Mouse (Mus musculus) MEL (cell line): ENCODE data around the gene Wap. TPM values are rescaled to one million over a fixed set of nuclear protein-coding genes. Genes with fewer than 3 reads are reported as not detected.

Source experiments
- DNase-seq: peaks from one replicate; pipeline ENCODE4 v3.0.0; 2011; ENCODE audit warnings: low read depth, low spot score
- H3K27ac ChIP-seq: 2 replicates; pipeline ENCODE4 v1.5.1; 2012; ENCODE audit warnings: low read depth, mild to moderate bottlenecking, control low read depth, low read length, moderate library complexity; ENCODE audit not compliant: control insufficient read depth
- H3K27me3 ChIP-seq, 2 experiments: fragments of 150-350 bp in 1 of 2; sonication (generic) in 1 of 2; 2 replicates each; pipeline ENCODE4 v1.6.1; 2012; ENCODE audit warnings: low read length in 2 of 2, mild to moderate bottlenecking in 2 of 2, improper control_type of control experiment in 1 of 2, moderate library complexity in 1 of 2; ENCODE audit not compliant: insufficient read depth in 2 of 2, control insufficient read depth in 1 of 2
- H3K36me3 ChIP-seq, 2 experiments: 2 replicates each; pipeline ENCODE4 v1.6.1; 2012 to 2014; ENCODE audit warnings: low read length in 2 of 2, improper control_type of control experiment in 1 of 2, inconsistent platforms in 1 of 2, mild to moderate bottlenecking in 1 of 2; ENCODE audit not compliant: insufficient read depth in 2 of 2, control insufficient read depth in 1 of 2
- H3K4me1 ChIP-seq, 2 experiments: fragments of 150-350 bp in 1 of 2; sonication (generic) in 1 of 2; 2 replicates each; pipeline ENCODE4 v1.6.1; 2012; ENCODE audit warnings: low read length in 2 of 2, improper control_type of control experiment in 1 of 2, mild to moderate bottlenecking in 1 of 2; ENCODE audit not compliant: insufficient read depth in 2 of 2, control insufficient read depth in 1 of 2
- H3K4me3 ChIP-seq, 2 experiments: fragments of 150-350 bp in 1 of 2; sonication (generic) in 1 of 2; 2 replicates each; pipeline ENCODE4 v1.5.1; 2012; ENCODE audit warnings: low read depth in 2 of 2, low read length in 2 of 2, mild to moderate bottlenecking in 2 of 2, moderate library complexity in 2 of 2, control low read depth in 1 of 2, improper control_type of control experiment in 1 of 2; ENCODE audit not compliant: control insufficient read depth in 1 of 2, insufficient read depth in 1 of 2
- H3K79me2 ChIP-seq: 2 replicates; pipeline ENCODE4 v1.6.1; 2012; ENCODE audit warnings: mild to moderate bottlenecking, low read length, moderate library complexity; ENCODE audit not compliant: control insufficient read depth, poor library complexity, insufficient read depth
- H3K9ac ChIP-seq: 2 replicates; pipeline ENCODE4 v1.6.1; 2012; ENCODE audit warnings: low read depth, mild to moderate bottlenecking, control low read depth, low read length, moderate library complexity; ENCODE audit not compliant: control insufficient read depth, poor library complexity, severe bottlenecking
- H3K9me3 ChIP-seq: fragments of 150-350 bp; sonication (generic); replicated peaks from 2 replicates; pipeline ENCODE4 v1.6.1; 2012; ENCODE audit warnings: mild to moderate bottlenecking, low read length, improper control_type of control experiment, moderate library complexity; ENCODE audit not compliant: insufficient read depth
- CTCF ChIP-seq, 3 experiments: IDR thresholded peaks in 2 of 3; conservative IDR thresholded peaks in 1 of 3; 2 replicates each; pipeline ENCODE4 v1.5.1; 2011 to 2012; ENCODE audit warnings: low read length in 3 of 3, low read depth in 2 of 3, mild to moderate bottlenecking in 2 of 3, improper control_type of control experiment in 1 of 3, inconsistent platforms in 1 of 3, mixed read lengths in 1 of 3, moderate library complexity in 1 of 3; ENCODE audit not compliant: control insufficient read depth in 1 of 3, insufficient read depth in 1 of 3, poor library complexity in 1 of 3, severe bottlenecking in 1 of 3
- ELF1 ChIP-seq: IDR thresholded peaks from 2 replicates; pipeline ENCODE4 v1.6.1; 2014; ENCODE audit warnings: low read depth, mild to moderate bottlenecking, inconsistent platforms, low read length, improper control_type of control experiment, moderate library complexity
- EP300 ChIP-seq, 2 experiments: IDR thresholded peaks; 2 replicates each; pipeline ENCODE4 v1.6.1; 2011; ENCODE audit warnings: improper control_type of control experiment in 2 of 2, low read length in 2 of 2, low read depth in 1 of 2, mild to moderate bottlenecking in 1 of 2
- KAT2A ChIP-seq: conservative IDR thresholded peaks from 2 replicates; pipeline ENCODE4 v1.6.1; 2012; ENCODE audit warnings: low read depth, low read length, improper control_type of control experiment, inconsistent platforms
- MEF2A ChIP-seq: IDR thresholded peaks from 2 replicates; pipeline ENCODE4 v1.6.1; 2014; ENCODE audit warnings: low read depth, mild to moderate bottlenecking, inconsistent platforms, low read length, improper control_type of control experiment; ENCODE audit not compliant: poor library complexity, insufficient replicate concordance, severe bottlenecking; ENCODE audit errors: extremely low read depth
- MXI1 ChIP-seq: IDR thresholded peaks from 2 replicates; pipeline ENCODE4 v1.6.1; 2011; ENCODE audit warnings: mild to moderate bottlenecking, low read depth, low read length, improper control_type of control experiment
- MYB ChIP-seq: IDR thresholded peaks from 2 replicates; pipeline ENCODE4 v1.6.1; 2011; ENCODE audit warnings: mild to moderate bottlenecking, low read depth, low read length, improper control_type of control experiment
- MYC ChIP-seq: IDR thresholded peaks from 2 replicates; pipeline ENCODE4 v1.6.1; 2011; ENCODE audit warnings: low read depth, mild to moderate bottlenecking, low read length, improper control_type of control experiment, moderate library complexity
- NRF1 ChIP-seq: IDR thresholded peaks from 2 replicates; pipeline ENCODE4 v1.6.1; 2014; ENCODE audit warnings: low read depth, mild to moderate bottlenecking, inconsistent platforms, low read length, improper control_type of control experiment, moderate library complexity; ENCODE audit not compliant: poor library complexity, insufficient read depth, severe bottlenecking
- POLR2AphosphoS2 ChIP-seq: IDR thresholded peaks from 2 replicates; pipeline ENCODE4 v1.6.1; 2011; ENCODE audit warnings: low read length, improper control_type of control experiment
- RAD21 ChIP-seq: IDR thresholded peaks from 2 replicates; pipeline ENCODE4 v1.6.1; 2011; ENCODE audit warnings: mild to moderate bottlenecking, low read depth, low read length, improper control_type of control experiment
- RCOR1 ChIP-seq: IDR thresholded peaks from 2 replicates; pipeline ENCODE4 v1.6.1; 2012; ENCODE audit warnings: low read depth, mild to moderate bottlenecking, inconsistent platforms, low read length, improper control_type of control experiment
- SIN3A ChIP-seq: IDR thresholded peaks from 2 replicates; pipeline ENCODE4 v1.6.1; 2012; ENCODE audit warnings: low read length, improper control_type of control experiment, inconsistent platforms
- SMC3 ChIP-seq: IDR thresholded peaks from 2 replicates; pipeline ENCODE4 v1.6.1; 2011; ENCODE audit warnings: low read depth, low read length, improper control_type of control experiment
- TAL1 ChIP-seq: IDR thresholded peaks from 2 replicates; pipeline ENCODE4 v1.6.1; 2012; ENCODE audit warnings: mild to moderate bottlenecking, inconsistent platforms, low read length, moderate library complexity, mixed read lengths
- TBP ChIP-seq: IDR thresholded peaks from 2 replicates; pipeline ENCODE4 v1.8.0; 2011; ENCODE audit warnings: low read depth, low read length, improper control_type of control experiment
- TCF12 ChIP-seq: IDR thresholded peaks from 2 replicates; pipeline ENCODE4 v1.6.1; 2014; ENCODE audit warnings: low read depth, mild to moderate bottlenecking, inconsistent platforms, low read length, improper control_type of control experiment, moderate library complexity
- UBTF ChIP-seq: IDR thresholded peaks from 2 replicates; pipeline ENCODE4 v1.6.1; 2012; ENCODE audit warnings: low read depth, mild to moderate bottlenecking, inconsistent platforms, low read length, improper control_type of control experiment, moderate library complexity, borderline replicate concordance; ENCODE audit not compliant: insufficient read depth
- USF1 ChIP-seq: IDR thresholded peaks from 2 replicates; pipeline ENCODE4 v1.6.1; 2014; ENCODE audit warnings: low read depth, mild to moderate bottlenecking, inconsistent platforms, low read length, improper control_type of control experiment, moderate library complexity
- ZC3H11A ChIP-seq: IDR thresholded peaks from 2 replicates; pipeline ENCODE4 v1.6.1; 2012; ENCODE audit warnings: low read depth, mild to moderate bottlenecking, inconsistent platforms, low read length, improper control_type of control experiment
- ZNF384 ChIP-seq: IDR thresholded peaks from 2 replicates; pipeline ENCODE4 v1.6.1; 2012; ENCODE audit warnings: low read depth, mild to moderate bottlenecking, inconsistent platforms, low read length, improper control_type of control experiment
- polyA plus RNA-seq, 2 experiments: library from polyadenylated mRNA; stranded (reverse) in 1 of 2; unstranded in 1 of 2; fragments of >175 nt in 1 of 2; fragments of >200 nt in 1 of 2; gene quantifications; 2 replicates each; pipeline versions ENCODE4 v1.2.1 to v1.2.4; 2012; ENCODE audit warnings: low replicate concordance in 2 of 2, low read depth in 1 of 2; ENCODE audit not compliant: insufficient read length in 2 of 2, insufficient read depth in 1 of 2, missing spikeins in 1 of 2
- total RNA-seq: library from RNA; depleted of rRNA; stranded (reverse); fragments of 300-350 nt; gene quantifications from 2 replicates; pipeline ENCODE4 v1.2.3, GENCODE M21; 2012

Wap gene
- total and polyA plus RNA-seq, 3 experiments, result not detected

DNA sequence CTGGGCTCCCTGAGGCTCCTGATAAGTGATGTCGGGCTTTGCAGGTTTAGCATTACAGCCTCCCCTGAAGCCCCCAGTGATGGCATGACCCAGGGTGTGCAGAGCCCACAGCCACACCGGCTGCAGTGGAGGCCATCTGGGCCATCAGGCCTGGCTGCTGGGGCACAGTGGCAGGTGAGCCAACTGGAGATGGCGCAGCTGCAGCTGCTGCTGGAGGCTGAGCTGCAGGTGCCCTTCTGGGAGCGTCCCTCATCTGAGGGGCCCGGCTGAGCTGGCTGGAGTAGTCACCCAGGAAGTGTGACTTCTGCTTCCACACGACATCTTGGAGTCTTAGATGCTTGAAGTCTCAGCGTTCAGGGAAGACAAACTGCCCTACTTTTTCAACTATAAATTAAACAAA, 12.1 kb upstream of the Wap start:
- DNase-seq, result no peak
- Histone ChIP-seq H3K4me1 (no peaks in the 10 kb centered on the region; a peak in 1 of 4 replicates), H3K9me3 (no peaks in the 10 kb centered on the region), H3K4me3 (no peak overlapping the region), H3K9ac (no peak overlapping the region), H3K79me2 (no peaks in the 10 kb centered on the region), H3K27ac (no peak overlapping the region), H3K27me3 (no peaks in the 10 kb centered on the region; a peak in 1 of 4 replicates), H3K36me3 (no peaks in the 10 kb centered on the region)
- no peak for TF ChIP-seq TCF12

DNA sequence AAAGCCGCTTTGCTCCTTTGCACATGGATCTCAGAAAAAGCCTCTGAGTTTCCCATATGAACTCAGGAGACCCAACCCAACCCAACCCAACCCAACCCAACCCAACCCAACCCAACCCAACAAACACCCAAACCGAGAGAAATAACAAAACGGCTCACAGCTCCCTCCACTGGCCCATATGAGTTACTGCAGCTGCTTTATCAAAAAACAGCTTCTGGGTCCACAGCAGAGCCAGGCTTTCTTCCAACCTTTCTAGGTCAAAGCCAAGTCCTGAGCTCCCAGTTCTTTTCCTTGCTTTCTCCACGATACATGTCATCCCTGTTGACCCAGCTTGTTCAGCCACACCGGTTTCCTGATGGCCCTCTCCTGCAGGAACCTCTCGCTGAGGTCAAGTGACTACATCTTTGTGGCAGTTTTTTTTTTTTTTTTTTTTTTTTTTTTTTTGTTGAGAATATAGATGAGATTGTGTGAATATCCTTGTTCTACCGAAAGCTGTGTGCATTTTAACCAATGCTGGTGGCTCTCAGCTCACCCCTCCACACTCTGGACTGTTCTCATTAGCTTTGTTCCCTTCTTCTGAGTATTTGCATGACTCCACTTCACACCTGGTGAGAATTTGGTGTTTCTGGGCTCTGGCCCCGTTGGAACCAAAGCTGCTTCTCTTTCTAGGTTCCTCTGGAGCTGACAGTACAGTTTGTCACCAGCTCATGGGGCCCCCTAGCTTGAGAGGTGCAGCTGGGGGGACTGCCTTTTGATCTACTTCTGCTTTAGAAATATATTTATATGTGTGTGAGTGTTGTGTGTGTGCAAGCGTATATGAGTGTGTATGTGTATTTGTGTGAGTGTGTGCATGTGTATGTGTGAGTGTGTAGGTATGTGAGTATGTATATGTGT, 9.6 kb upstream of the Wap start:
- Histone ChIP-seq H3K27me3 (peaks cover 0 to 6% of the 10 kb centered on the region in 2 experiments; a peak in 3 of 4 replicates), H3K4me1 (no peaks in the 10 kb centered on the region; a peak in 1 of 4 replicates), H3K79me2 (no peaks in the 10 kb centered on the region), H3K9me3 (no peaks in the 10 kb centered on the region), H3K9ac (no peak overlapping the region), H3K4me3 (no peak overlapping the region), H3K27ac (no peak overlapping the region), H3K36me3 (no peaks in the 10 kb centered on the region)
- TF ChIP-seq POLR2AphosphoS2 (no peak), CTCF (IDR thresholded peaks at IDR 0.05 in 2 of 3, conservative IDR thresholded peaks at IDR 0.05 in 1 of 3; ENCODE audit: control insufficient read depth in 1 of 3, insufficient read depth in 1 of 3, low read depth in 2 of 3, low read length in 3 of 3, poor library complexity in 1 of 3, severe bottlenecking in 1 of 3) (peak; percentile 47 to 68 (median 59); a peak in 5 of 6 replicates), RCOR1 (no peak), MYB (no peak), EP300 (IDR thresholded peaks at IDR 0.05; ENCODE audit: low read depth in 1 of 2, low read length in 2 of 2) (no peak), KAT2A (no peak), ELF1 (no peak), NRF1 (no peak), UBTF (no peak), TBP (no peak), SMC3 (peak; percentile 55), TAL1 (no peak), SIN3A (no peak), ZC3H11A (peak; percentile 52), ZNF384 (peak; percentile 85), USF1 (no peak), MEF2A (no peak), RAD21 (peak; percentile 57), MYC (no peak), MXI1 (no peak)
- DNase-seq, result peak; percentile 52
